Mouse (Mus musculus) CD4-positive helper T cell, adult 2 months (primary cell): Measurements from ENCODE around the gene Lrrc20.
A peak's percentile ranks its signal among the peaks of the same experiment; 100 is the strongest.

Experiments
- DNase-seq: peaks from one replicate; pipeline ENCODE4 v3.0.0-alpha.2; 2012; ENCODE audit warnings: low read depth, missing footprints, low spot score

Lrrc20 gene

GRCm38 (mm10) chr10:61512215-61512889, 36.8 kb downstream of the Lrrc20 start:
- no peak for DNase-seq

- DNase-seq: no peak
Observed at GRCm38 (mm10) chr10:61516866-61517265, 41.3 kb downstream of the Lrrc20 start.

GRCm38 (mm10) chr10:61517296-61518071, 41.9 kb downstream of the Lrrc20 start:
- no peak for DNase-seq

GRCm38 (mm10) chr10:61518320-61518719, 42.7 kb downstream of the Lrrc20 start:
- DNase-seq: no peak

- no peak for DNase-seq
Observed at GRCm38 (mm10) chr10:61519491-61519890, 43.9 kb downstream of the Lrrc20 start.

GRCm38 (mm10) chr10:61520714-61521113, 45.1 kb downstream of the Lrrc20 start:
- no peak for DNase-seq

- no peak for DNase-seq
Observed at GRCm38 (mm10) chr10:61530936-61531335, 55.3 kb downstream of the Lrrc20 start.

- no peak for DNase-seq
Observed at GRCm38 (mm10) chr10:61533285-61533684, 57.7 kb downstream of the Lrrc20 start.

- peak; percentile 22 for DNase-seq
Observed at GRCm38 (mm10) chr10:61534371-61535101, 58.9 kb downstream of the Lrrc20 start.

- DNase-seq: no peak
Observed at GRCm38 (mm10) chr10:61535441-61535840, 59.8 kb downstream of the Lrrc20 start.

- DNase-seq: peak; percentile 23
Observed at GRCm38 (mm10) chr10:61536130-61537035, 60.8 kb downstream of the Lrrc20 start.

GRCm38 (mm10) chr10:61537036-61537380, 61.4 kb downstream of the Lrrc20 start:
- no peak for DNase-seq

- no peak for DNase-seq
Observed at GRCm38 (mm10) chr10:61538446-61538845, 62.8 kb downstream of the Lrrc20 start.

GRCm38 (mm10) chr10:61544127-61544862, 68.7 kb downstream of the Lrrc20 start:
- no peak for DNase-seq

GRCm38 (mm10) chr10:61544863-61545240, 69.3 kb downstream of the Lrrc20 start:
- DNase-seq: no peak

GRCm38 (mm10) chr10:61550106-61550505, 74.5 kb downstream of the Lrrc20 start:
- DNase-seq: no peak

GRCm38 (mm10) chr10:61555155-61555554, 79.6 kb downstream of the Lrrc20 start:
- DNase-seq: no peak

- DNase-seq: no peak
Observed at GRCm38 (mm10) chr10:61558631-61559030, 83.0 kb downstream of the Lrrc20 start.

- peak; percentile 57 for DNase-seq
Observed at GRCm38 (mm10) chr10:61559544-61559943, 83.9 kb downstream of the Lrrc20 start.

- DNase-seq: no peak
Observed at GRCm38 (mm10) chr10:61563550-61563949, 87.9 kb downstream of the Lrrc20 start.

- DNase-seq: no peak
Observed at GRCm38 (mm10) chr10:61564408-61564807, 88.8 kb downstream of the Lrrc20 start.
